Mouse (Mus musculus) thymus, adult 2 months (tissue): Measurements from ENCODE around the gene Serpinb12. TPM values are rescaled to one million over a fixed set of nuclear protein-coding genes. Genes with fewer than 3 reads are reported as not detected.
"Not testable (repeated sequence)": the region's sequence is repeated elsewhere in the genome, so short reads cannot be mapped to it uniquely, and the experiment has no call there.

Experiments
- DNase-seq: peaks from one replicate; pipeline ENCODE4 v3.0.0; 2021
- H3K27ac ChIP-seq: fragments of 200-500 bp; 2 replicates; pipeline ENCODE4 v1.5.1; 2012; ENCODE audit warnings: low read length, control low read depth; ENCODE audit not compliant: control insufficient read depth, insufficient read depth
- H3K27me3 ChIP-seq: fragments of 200-500 bp; 2 replicates; pipeline ENCODE4 v1.6.1; 2012; ENCODE audit warnings: mild to moderate bottlenecking, low read length, moderate library complexity, mixed read lengths; ENCODE audit not compliant: control insufficient read depth, insufficient read depth
- H3K36me3 ChIP-seq: fragments of 200-500 bp; 2 replicates; pipeline ENCODE4 v1.6.1; 2012; ENCODE audit warnings: mild to moderate bottlenecking, low read length, moderate library complexity; ENCODE audit not compliant: control insufficient read depth, insufficient read depth
- H3K4me1 ChIP-seq: fragments of 200-500 bp; replicated peaks from 2 replicates; pipeline ENCODE4 v1.6.1; 2012; ENCODE audit warnings: low read length; ENCODE audit not compliant: control insufficient read depth, insufficient read depth
- H3K4me3 ChIP-seq: fragments of 200-500 bp; 2 replicates; pipeline ENCODE4 v1.5.1; 2012; ENCODE audit warnings: mild to moderate bottlenecking, low read length, control low read depth, moderate library complexity; ENCODE audit not compliant: control insufficient read depth, insufficient read depth
- CTCF ChIP-seq: fragments of 200-500 bp; IDR thresholded peaks from 2 replicates; pipeline ENCODE4 v1.5.1; 2012; ENCODE audit warnings: mild to moderate bottlenecking, control low read depth, low read length, moderate library complexity, borderline replicate concordance; ENCODE audit not compliant: control insufficient read depth, poor library complexity, insufficient read depth; ENCODE audit errors: extremely low read depth
- POLR2A ChIP-seq: fragments of 200-500 bp; IDR thresholded peaks from 2 replicates; pipeline ENCODE4 v1.6.1; 2012; ENCODE audit warnings: mild to moderate bottlenecking, low read length, control low read depth, moderate library complexity; ENCODE audit not compliant: control insufficient read depth, poor library complexity, insufficient read depth; ENCODE audit errors: extremely low read depth
- WGBS: fragments of 180-500 bp; shearing (Covaris S2); methylation state at CpG from one replicate; pipeline ENCODE4 v1.1.7; 2018; 5-methylcytosine and 5-hydroxymethylcytosine counted together
- polyA plus RNA-seq: library from polyadenylated mRNA; depleted of rRNA; stranded (reverse); fragments of >200 nt; gene quantifications from 2 replicates; pipeline ENCODE4 v1.2.3, GENCODE M21; 2012; rRNA removed

The Serpinb12 gene
- 0.55 and 0.92 TPM in 2 replicates for polyA plus RNA-seq

DNA sequence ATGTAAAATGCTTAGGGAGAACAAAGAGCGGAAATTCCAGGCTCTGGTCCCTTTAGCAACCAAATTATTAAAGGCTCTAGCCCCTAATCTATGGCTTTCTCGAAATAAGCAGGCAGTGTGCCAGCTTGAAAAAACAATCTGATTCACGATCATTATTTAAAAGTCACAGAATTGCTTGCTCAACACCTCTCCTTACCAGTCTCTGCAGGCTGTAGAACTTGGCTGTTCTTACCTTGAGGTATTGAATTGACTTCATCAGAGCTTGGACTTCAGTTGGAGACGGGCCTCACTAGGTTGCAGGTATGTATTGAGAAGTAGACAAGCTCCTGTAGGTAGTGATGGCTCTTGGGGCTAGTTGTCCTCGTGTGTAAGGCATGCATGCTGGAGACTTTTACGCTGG, at the start of gene Serpinb12:
TSS of gene Serpinb12 (plus strand) at position 185 of the 400 bp plus-strand sequence.
- 87% methylated on average over 6 of the region's 6 CpGs for WGBS
- Histone ChIP-seq H3K36me3 (no peaks in the 10 kb centered on the region), H3K27me3 (no peaks in the 10 kb centered on the region), H3K27ac (no peak within 1 kb of the TSS), H3K4me3 (no peak within 1 kb of the TSS), H3K4me1 (no peaks in the 10 kb centered on the region)
- DNase-seq = no peak
- TF ChIP-seq POLR2A = no peak
- TF ChIP-seq CTCF = no peak

DNA sequence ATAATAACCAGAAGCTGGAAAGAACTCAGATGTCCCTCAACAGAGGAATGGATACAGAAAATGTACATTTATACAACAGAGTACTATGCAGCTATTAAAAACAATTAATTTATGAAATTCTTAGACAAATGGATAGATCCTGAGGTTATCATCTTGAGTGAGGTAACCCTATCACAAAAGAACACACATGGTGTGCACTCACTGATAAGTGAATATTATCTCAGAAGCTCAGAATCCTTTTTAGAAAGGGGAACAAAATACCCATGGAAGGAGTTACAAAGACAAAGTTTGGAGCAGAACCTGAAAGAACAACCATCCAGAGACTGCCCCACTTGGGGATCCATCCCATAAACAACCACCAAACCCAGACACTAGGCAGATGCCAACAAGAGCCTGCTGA, 39.1 kb upstream of the Serpinb12 start:
- H3K36me3 ChIP-seq, H3K27ac ChIP-seq, H3K4me3 ChIP-seq, DNase-seq, H3K27me3 ChIP-seq, H3K4me1 ChIP-seq: not testable (repeated sequence)

DNA sequence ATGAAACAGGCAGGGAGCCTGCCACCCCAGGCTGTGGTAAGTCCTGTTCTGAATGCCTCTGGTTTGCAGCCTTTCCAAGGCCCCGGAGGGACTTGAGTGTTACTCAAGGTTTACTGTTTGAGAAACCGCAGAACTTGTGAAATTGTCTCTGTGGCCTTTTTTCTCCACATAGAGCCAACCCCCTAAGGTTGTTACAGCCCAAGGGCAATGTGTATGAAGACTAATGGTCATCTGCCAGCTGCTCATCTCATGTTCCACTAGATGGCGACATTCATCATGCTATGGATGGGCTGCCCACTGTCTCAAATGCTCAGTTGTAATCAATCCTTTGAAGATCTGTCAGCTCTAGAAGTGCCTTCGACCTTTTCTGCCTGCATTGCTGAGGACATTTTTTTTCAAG, 32.8 kb upstream of the Serpinb12 start:
- TF ChIP-seq POLR2A (no peak), CTCF (no peak)
- peak; percentile 8 for DNase-seq
- Histone ChIP-seq H3K4me3 (no peak overlapping the region), H3K36me3 (no peaks in the 10 kb centered on the region), H3K4me1 (no peaks in the 10 kb centered on the region), H3K27me3 (no peaks in the 10 kb centered on the region), H3K27ac (no peak overlapping the region)
- 15% methylated on average over 4 of the region's 4 CpGs for WGBS

DNA sequence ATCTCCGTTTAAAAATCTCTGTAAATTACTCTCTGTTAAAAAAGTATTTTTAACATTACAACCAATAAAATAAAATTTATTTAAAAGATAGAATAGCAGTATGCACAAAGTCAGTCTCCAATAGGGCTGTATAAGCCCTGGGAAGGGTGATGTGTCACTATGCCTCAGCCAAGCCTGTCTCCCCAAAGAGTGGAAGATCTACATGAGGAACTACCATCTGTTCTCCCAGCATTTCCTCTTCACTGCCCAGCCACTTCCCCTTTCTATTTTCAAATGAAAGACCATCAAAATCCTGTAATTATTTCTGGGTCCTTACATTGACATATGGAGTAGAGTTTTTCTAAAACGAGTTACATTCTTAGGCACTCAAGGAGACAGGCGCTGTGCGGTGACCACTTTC, 2.3 kb upstream of the Serpinb12 start:
- Histone ChIP-seq H3K36me3 (no peaks in the 10 kb centered on the region), H3K4me3 (no peak overlapping the region), H3K27me3 (no peaks in the 10 kb centered on the region), H3K27ac (no peak overlapping the region), H3K4me1 (no peaks in the 10 kb centered on the region)
- DNase-seq = no peak
- TF ChIP-seq POLR2A (no peak), CTCF (no peak)
- 15% methylated on average over 4 of the region's 4 CpGs for WGBS

DNA sequence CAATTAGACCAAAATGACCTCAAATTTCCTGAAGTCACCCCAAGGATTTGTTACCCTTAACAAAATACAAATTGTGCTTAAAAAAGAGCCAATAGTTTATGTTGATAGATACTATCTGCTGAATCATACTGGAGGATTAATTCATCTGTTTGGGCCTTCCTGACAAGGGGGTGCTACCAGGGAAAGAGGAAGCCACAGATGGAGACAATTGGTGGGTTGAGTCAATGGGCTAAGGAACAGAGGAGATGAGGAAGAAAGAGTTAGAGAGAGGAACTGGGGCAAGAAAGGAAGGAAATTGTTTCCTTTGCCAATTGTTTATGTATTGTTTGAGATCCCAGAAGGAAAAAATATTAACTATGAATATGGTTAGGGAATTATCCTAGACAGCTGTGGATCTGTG, 591 bp upstream of the Serpinb12 start:
- Histone ChIP-seq H3K36me3 (no peaks in the 10 kb centered on the region), H3K4me1 (no peaks in the 10 kb centered on the region), H3K27me3 (no peaks in the 10 kb centered on the region), H3K4me3 (no peak overlapping the region), H3K27ac (no peak overlapping the region)
- DNase-seq = no peak
- no peak for TF ChIP-seq CTCF
- TF ChIP-seq POLR2A = no peak

DNA sequence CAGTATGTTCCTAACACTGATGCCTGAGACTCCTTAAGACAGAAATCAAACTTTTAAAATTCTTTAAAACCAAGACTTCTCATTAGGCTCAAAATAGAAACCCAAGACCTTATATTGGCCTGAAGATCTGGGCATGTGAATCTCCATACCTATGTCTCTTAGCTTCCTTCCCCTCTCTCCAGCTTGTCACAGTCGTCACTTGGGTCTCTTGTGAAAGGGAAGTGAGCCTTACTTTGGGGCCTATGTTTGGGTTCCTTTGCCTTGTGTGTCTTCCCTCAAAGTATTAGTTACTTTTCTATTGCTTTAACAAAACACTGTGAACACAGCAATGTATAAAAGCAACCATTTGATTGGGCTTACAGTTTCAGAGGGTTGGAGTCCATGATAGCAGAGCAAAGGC, 13.0 kb downstream of the Serpinb12 start:
- DNase-seq = no peak
- WGBS = 96% methylated on average over 1 of the region's 1 CpGs
- Histone ChIP-seq H3K4me3 (no peak overlapping the region), H3K27ac (no peak overlapping the region), H3K36me3 (no peaks in the 10 kb centered on the region), H3K27me3 (no peaks in the 10 kb centered on the region), H3K4me1 (no peaks in the 10 kb centered on the region)
- TF ChIP-seq CTCF = no peak
- no peak for TF ChIP-seq POLR2A

DNA sequence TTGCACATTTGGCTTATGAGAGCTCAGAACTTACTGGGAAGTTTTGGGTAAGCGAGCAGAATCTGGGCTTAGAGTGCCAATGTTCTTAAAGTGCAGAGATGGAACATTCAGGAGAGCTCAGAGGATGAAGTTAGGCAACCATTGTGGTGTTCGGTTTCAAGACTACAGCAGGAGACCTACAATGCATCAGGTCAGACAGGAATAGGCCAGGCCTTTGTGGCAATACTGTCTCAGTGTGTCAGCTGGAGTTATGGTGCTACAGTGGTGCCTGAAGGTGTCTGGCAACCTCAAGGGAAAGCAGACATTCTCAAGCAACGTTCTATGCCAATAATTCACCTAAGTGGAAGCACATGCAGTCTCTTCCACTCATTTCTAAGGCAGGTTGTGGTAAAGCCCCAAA, 25.7 kb downstream of the Serpinb12 start:
- Histone ChIP-seq H3K27ac (no peak overlapping the region), H3K27me3 (no peaks in the 10 kb centered on the region), H3K4me1 (no peaks in the 10 kb centered on the region), H3K4me3 (no peak overlapping the region), H3K36me3 (no peaks in the 10 kb centered on the region)
- TF ChIP-seq CTCF = no peak
- TF ChIP-seq POLR2A = no peak
- 88% methylated on average over 3 of the region's 3 CpGs for WGBS
- no peak for DNase-seq
